ENCODE assay signal across 19 mouse cellular contexts in the genomic region with DNA sequence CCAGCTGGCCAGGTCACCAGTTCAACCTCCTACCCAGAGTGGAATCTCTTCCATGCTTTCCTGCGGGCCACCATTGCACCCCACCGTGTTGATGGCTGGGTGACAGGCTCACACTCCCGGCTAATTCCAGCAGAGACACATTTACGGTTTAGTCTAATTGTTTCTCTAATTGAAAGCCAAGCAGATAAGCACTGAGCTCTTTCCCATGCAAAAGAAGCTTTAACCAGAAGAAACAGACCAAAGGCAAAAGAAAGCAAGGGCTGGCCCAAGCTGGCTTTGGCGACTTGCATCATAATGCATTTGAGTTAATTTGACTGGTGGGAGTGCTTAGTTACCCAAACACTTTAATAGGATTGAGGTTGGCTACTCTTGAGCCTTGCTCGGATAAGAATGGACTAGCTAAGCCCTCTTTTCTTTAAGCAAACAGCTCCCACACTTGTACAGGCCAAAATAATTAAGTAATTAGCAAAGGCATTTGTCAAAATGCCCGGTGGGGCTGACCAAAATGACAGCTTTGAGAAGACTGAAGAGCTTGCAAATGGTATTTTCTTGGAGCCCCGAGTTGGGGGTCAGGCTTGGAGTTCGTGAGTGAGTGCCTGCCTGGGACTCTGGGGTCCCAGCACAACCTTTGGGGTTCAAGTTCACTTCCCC.
DNase-seq lines count a peak whose midpoint lies in the region; ATAC-seq and TF ChIP-seq lines count a peak whose summit lies in the region.
"Had no signal": no experiment of that assay in that cellular context is flagged by ENCODE, and none has a peak within 500 bp of the region (broad histone marks: within the 10 kb centered on the region; RNA-seq: fewer than 3 reads in every experiment).

No protein-coding gene starts in this region.

- no peak overlapping the region for H3K27ac ChIP-seq in ES-E14 (ENCODE audit: insufficient read depth, low read depth, low read length, poor library complexity, severe bottlenecking)
- H3K27ac ChIP-seq in embryonic facial prominence, embryonic 10.5 days (replicated peaks), result peak overlapping the region; percentile 30; the same call in 1 of the 2 replicates
- H3K27ac ChIP-seq in intestine, postnatal 0 days (ENCODE audit: low read depth, low read length), result no peak overlapping the region
- H3K27ac ChIP-seq: heart, embryonic 15.5 days; layer of hippocampus, adult 2 months; limb, embryonic 15.5 days had no signal

- no peaks in the 10 kb centered on the region for H3K36me3 ChIP-seq in ES-E14 (ENCODE audit: control insufficient read depth, insufficient read depth, low read length, poor library complexity, severe bottlenecking)
- no peaks in the 10 kb centered on the region for H3K36me3 ChIP-seq in embryonic facial prominence, embryonic 10.5 days (replicated peaks)
- no peaks in the 10 kb centered on the region for H3K36me3 ChIP-seq in intestine, postnatal 0 days (ENCODE audit: control insufficient read depth, insufficient read depth)
- H3K36me3 ChIP-seq: heart, embryonic 15.5 days; limb, embryonic 15.5 days had no signal

- H3K4me1 ChIP-seq in ES-E14 (ENCODE audit: control insufficient read depth in 2 of 2, insufficient read depth in 2 of 2, low read length in 2 of 2, poor library complexity in 1 of 2), result peaks cover 3 to 21% of the 10 kb centered on the region in 2 experiments; a peak in 3 of 4 replicates
- H3K4me1 ChIP-seq in embryonic facial prominence, embryonic 10.5 days, result peaks cover 66% of the 10 kb centered on the region
- no peaks in the 10 kb centered on the region for H3K4me1 ChIP-seq in intestine, postnatal 0 days (replicated peaks; ENCODE audit: control insufficient read depth, insufficient read depth, low read length)

- peaks cover 95% of the 10 kb centered on the region for H3K27me3 ChIP-seq in embryonic facial prominence, embryonic 10.5 days (replicated peaks; ENCODE audit: low read depth, poor library complexity, severe bottlenecking)
- H3K27me3 ChIP-seq in intestine, postnatal 0 days (replicated peaks; ENCODE audit: control insufficient read depth, insufficient read depth, low read length), result peaks cover 15% of the 10 kb centered on the region; the same call in 1 of the 2 replicates
- H3K27me3 ChIP-seq: Patski had no signal

- peak; percentile 13 to 21 for DNase-seq in cerebellum, postnatal 10 days
- no peak for DNase-seq in cerebellum, postnatal 36 days
- DNase-seq in kidney, postnatal 10 days, result peak; percentile 35
- no peak for DNase-seq in kidney, postnatal 36 days
- peak; percentile 63 for DNase-seq in ES-E14 (ENCODE audit: low read depth, low spot score)
- peak; percentile 68 for DNase-seq in embryonic facial prominence, embryonic 10.5 days (ENCODE audit: low spot score)
- no peak for DNase-seq in layer of hippocampus, postnatal 10 days (ENCODE audit: low spot score in 2 of 2)
- DNase-seq: cerebellum, adult 11 months; kidney, adult 8-10 months; liver, postnatal 0 days; lung, postnatal 4 days; thymus, postnatal 4 days had no signal

- no peak for ATAC-seq in intestine, postnatal 0 days
- ATAC-seq: hindbrain, embryonic 16.5 days; liver, postnatal 0 days; Patski had no signal

- in situ Hi-C loops in ES-E14 (cut with MboI; ENCODE audit: low sequenced_read_pairs in 2 of 2, unreplicated experiment in 2 of 2), result loop anchor here (5.0 to 10.0 kb wide), 2 partner anchors 177 to 184 kb away; partner anchors contain the start of gene Cyp26a1 (in 1 of the 2)

- H3K9ac ChIP-seq in ES-E14 (ENCODE audit: insufficient read depth, low read depth, low read length, poor library complexity, severe bottlenecking), result no peak overlapping the region
- no peak overlapping the region for H3K9ac ChIP-seq in intestine, postnatal 0 days (ENCODE audit: low read depth, low read length)
- H3K9ac ChIP-seq: heart, embryonic 15.5 days; limb, embryonic 15.5 days; liver, postnatal 0 days had no signal

- H3K4me3 ChIP-seq in ES-E14 (ENCODE audit: insufficient read depth in 1 of 2, low read depth in 1 of 2, low read length in 2 of 2, poor library complexity in 1 of 2, severe bottlenecking in 1 of 2), result no peak overlapping the region
- H3K4me3 ChIP-seq in embryonic facial prominence, embryonic 10.5 days, result no peak overlapping the region
- H3K4me3 ChIP-seq in intestine, postnatal 0 days (ENCODE audit: low read depth, low read length), result no peak overlapping the region
- H3K4me3 ChIP-seq: erythroblast, embryonic 14.5 days; heart, embryonic 15.5 days; layer of hippocampus, adult 2 months; limb, embryonic 15.5 days had no signal

- no peak for TF ChIP-seq CTCF in intestine, postnatal 0 days (IDR thresholded peaks at IDR 0.05; ENCODE audit: low read depth)

- no peak overlapping the region for H3K4me2 ChIP-seq in intestine, postnatal 0 days (replicated peaks; ENCODE audit: low read depth)
- H3K4me2 ChIP-seq: heart, embryonic 15.5 days; limb, embryonic 15.5 days had no signal

- 1% methylated on average over 9 of the region's 9 CpGs for WGBS in embryonic facial prominence, embryonic 10.5 days
- 33% methylated on average over 9 of the region's 9 CpGs for WGBS in intestine, postnatal 0 days

- H3K9me3 ChIP-seq in ES-E14 (ENCODE audit: control insufficient read depth, insufficient read depth, low read depth, low read length), result no peaks in the 10 kb centered on the region
- no peaks in the 10 kb centered on the region for H3K9me3 ChIP-seq in embryonic facial prominence, embryonic 10.5 days
- no peaks in the 10 kb centered on the region for H3K9me3 ChIP-seq in intestine, postnatal 0 days (ENCODE audit: control insufficient read depth)
- H3K9me3 ChIP-seq: heart, embryonic 15.5 days; limb, embryonic 15.5 days had no signal

TF ChIP-seq in ES-E14, 5 proteins besides CTCF, POLR2A, EP300 and RAD21:
- TF ChIP-seq CHD2 (IDR thresholded peaks at IDR 0.05; ENCODE audit: low read depth, low read length) (no peak), ZC3H11A (IDR thresholded peaks at IDR 0.05; ENCODE audit: borderline replicate concordance, low read depth, low read length) (no peak), MAFK (IDR thresholded peaks at IDR 0.05; ENCODE audit: insufficient read depth, low read depth, low read length) (no peak), HCFC1 (IDR thresholded peaks at IDR 0.05; ENCODE audit: borderline replicate concordance, insufficient read depth, low read length) (no peak), ZNF384 (IDR thresholded peaks at IDR 0.05; ENCODE audit: low read depth, low read length) (no peak)

Comparison
In these comparisons a context has a peak if more than half of its experiments do, and no peak if none do; other contexts are left out.
1. DNase-seq: peak in cerebellum, postnatal 10 days (2 of 2), kidney, postnatal 10 days (single experiment), ES-E14 (single experiment) and embryonic facial prominence, embryonic 10.5 days (single experiment); none in cerebellum, postnatal 36 days (0 of 2), kidney, postnatal 36 days (0 of 2) and layer of hippocampus, postnatal 10 days (0 of 2).